Mouse (Mus musculus) 3T3-L1 (cell line): ENCODE results near the gene Ap2m1.
A peak's percentile ranks its signal among the peaks of the same experiment; 100 is the strongest.

ENCODE experiments used
- DNase-seq: peaks from one replicate; pipeline ENCODE4 v3.0.0-alpha.2; 2015; ENCODE audit warnings: low read depth, low spot score

Gene Ap2m1

GRCm38 (mm10) chr16:20529375-20529774 is 5.9 kb upstream of the Ap2m1 start:
- DNase-seq: no peak

GRCm38 (mm10) chr16:20530941-20531340 is 4.3 kb upstream of the Ap2m1 start:
- DNase-seq: no peak

GRCm38 (mm10) chr16:20534617-20535295 is 522 bp upstream of the Ap2m1 start:
- no peak for DNase-seq

- DNase-seq: peak; percentile 23
Observed at GRCm38 (mm10) chr16:20536081-20536665, 895 bp downstream of the Ap2m1 start.

GRCm38 (mm10) chr16:20537071-20537471 is 1.8 kb downstream of the Ap2m1 start:
- DNase-seq: peak; percentile 86

- DNase-seq: peak; percentile 55
Observed at GRCm38 (mm10) chr16:20537601-20538320, 2.5 kb downstream of the Ap2m1 start.

GRCm38 (mm10) chr16:20539649-20540048 is 4.4 kb downstream of the Ap2m1 start:
- no peak for DNase-seq

- DNase-seq: no peak
Observed at GRCm38 (mm10) chr16:20540438-20540837, 5.2 kb downstream of the Ap2m1 start.

GRCm38 (mm10) chr16:20545696-20546095 is 10.4 kb downstream of the Ap2m1 start:
- no peak for DNase-seq

- peak; percentile 44 for DNase-seq
Observed at GRCm38 (mm10) chr16:20547423-20547822, 12.1 kb downstream of the Ap2m1 start.

GRCm38 (mm10) chr16:20548096-20548948 is 13.0 kb downstream of the Ap2m1 start, which contains the start of gene Abcf3:
Gene Abcf3, plus strand, starts transcription at chr16:20548577.
- DNase-seq: peak; percentile 100

GRCm38 (mm10) chr16:20549161-20549560 is 13.9 kb downstream of the Ap2m1 start:
- no peak for DNase-seq

- DNase-seq: no peak
Observed at GRCm38 (mm10) chr16:20551691-20552090, 16.4 kb downstream of the Ap2m1 start.

GRCm38 (mm10) chr16:20552594-20552993 is 17.3 kb downstream of the Ap2m1 start:
- DNase-seq: no peak

GRCm38 (mm10) chr16:20555000-20555399 is 19.7 kb downstream of the Ap2m1 start:
- no peak for DNase-seq

GRCm38 (mm10) chr16:20557381-20557780 is 22.1 kb downstream of the Ap2m1 start:
- no peak for DNase-seq

GRCm38 (mm10) chr16:20565075-20565474 is 29.8 kb downstream of the Ap2m1 start:
- DNase-seq: no peak

- no peak for DNase-seq
Observed at GRCm38 (mm10) chr16:20589366-20589938, 54.2 kb downstream of the Ap2m1 start, which contains the start of gene Vwa5b2. Gene Vwa5b2, plus strand, starts transcription at chr16:20589471.

GRCm38 (mm10) chr16:20589939-20590679 is 54.8 kb downstream of the Ap2m1 start:
- no peak for DNase-seq

GRCm38 (mm10) chr16:20590680-20591038 is 55.4 kb downstream of the Ap2m1 start:
- DNase-seq: no peak
